Mouse (Mus musculus) left cerebral cortex, postnatal 36 days (tissue): ENCODE results near the gene Telo2. TPM values are rescaled to one million over a fixed set of nuclear protein-coding genes. Genes with fewer than 3 reads are reported as not detected.

Experiments used
- DNase-seq, 2 experiments: peaks; one replicate each; pipeline ENCODE4 v3.0.0; 2021 to 2022; ENCODE audit warnings: low spot score in 2 of 2, mixed read lengths in 1 of 2
- intact Hi-C: fragments of 180-260 bp; cut with DNase I; formaldehyde crosslinking; loops from one replicate; pipeline ENCODE4 v1.15.1; 2025
- total RNA-seq, 2 experiments: library from RNA; stranded (reverse); gene quantifications; 2 replicates each; pipeline ENCODE4 v1.2.3; 2021

Telo2 gene
- total RNA-seq, 2 experiments from 2014 or later = 24.3 to 30.0 TPM

DNA sequence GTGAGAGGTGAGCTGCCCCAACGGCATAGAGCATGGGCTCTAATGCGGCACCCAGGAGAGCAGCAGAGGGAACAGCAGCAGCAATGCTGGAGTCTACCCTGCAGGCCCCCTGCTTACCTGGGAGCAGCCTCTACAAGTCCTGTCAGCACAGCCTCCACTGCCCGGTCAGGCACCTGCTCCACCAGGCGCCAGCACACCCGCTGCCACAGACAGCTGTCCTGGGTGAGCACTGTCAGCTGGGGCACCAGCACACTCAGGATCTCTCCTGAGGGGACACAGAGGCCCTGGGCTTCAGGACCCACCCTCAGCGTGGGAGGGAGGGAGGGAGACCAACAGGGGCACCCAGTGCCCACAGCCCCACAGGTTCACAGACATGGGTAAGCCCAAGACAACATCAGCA, 5.2 kb downstream of the Telo2 start:
- no peak for DNase-seq
- intact Hi-C loops = no loop called here

DNA sequence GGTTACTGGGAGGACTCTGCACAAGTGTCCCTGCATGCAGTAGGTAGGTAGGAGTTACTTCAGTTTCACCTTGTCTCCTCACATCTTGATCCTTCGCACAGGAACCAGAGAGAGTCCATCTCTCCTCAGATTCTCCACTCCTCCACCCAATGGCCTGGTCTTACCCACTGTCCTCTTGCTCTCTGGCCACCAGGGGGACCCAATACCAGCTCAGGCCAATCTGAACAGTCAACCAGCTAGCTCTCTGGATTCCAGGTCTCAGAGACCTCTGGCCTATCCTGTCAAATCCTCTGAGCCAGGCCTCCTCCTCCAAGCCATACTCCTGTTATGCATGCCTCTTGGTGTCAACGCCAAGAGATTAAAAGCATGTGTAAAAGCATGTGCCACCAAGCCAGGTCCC, 6.2 kb downstream of the Telo2 start:
- DNase-seq = no peak
- intact Hi-C loops = no loop called here

DNA sequence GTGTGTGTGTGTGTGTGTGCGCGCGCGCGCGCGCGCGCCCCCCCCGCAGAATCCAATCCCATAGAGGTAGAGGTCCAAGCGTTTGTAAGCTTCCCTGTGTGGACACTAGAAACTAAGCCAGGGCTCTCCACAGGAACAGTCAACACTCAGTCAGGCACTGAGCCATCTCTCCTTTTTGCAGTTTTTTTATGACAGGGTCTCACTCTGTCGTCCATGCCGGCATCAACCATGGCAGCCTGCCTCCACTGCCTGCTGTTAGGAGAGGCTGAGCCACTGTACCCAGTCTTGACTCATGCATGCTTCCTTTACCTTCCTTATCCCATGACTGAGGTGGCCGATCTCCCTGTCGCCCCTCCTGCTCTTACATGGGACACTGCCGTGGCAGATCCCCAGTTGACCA, 8.0 kb downstream of the Telo2 start:
- intact Hi-C loops = no loop called here
- DNase-seq = no peak

DNA sequence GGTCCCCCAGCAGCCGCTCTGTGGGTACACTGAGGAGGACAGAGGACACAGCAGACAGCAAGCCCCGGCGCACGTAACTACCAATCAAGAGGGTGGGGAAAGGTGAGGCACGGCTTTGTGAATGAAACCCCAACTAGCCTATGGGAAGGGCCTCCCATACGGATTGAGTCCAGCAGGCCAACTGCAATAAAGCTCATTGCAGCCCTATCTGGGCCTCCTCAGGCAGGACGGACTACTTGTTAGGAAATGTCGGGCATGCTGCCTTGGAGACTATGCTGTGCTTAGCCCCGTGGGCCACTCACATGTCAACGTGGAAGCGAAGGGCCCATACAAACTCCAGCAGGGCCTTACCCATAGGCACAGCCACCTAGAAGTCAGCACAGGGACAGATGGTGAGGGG, 14.4 kb downstream of the Telo2 start:
- no peak for DNase-seq
- intact Hi-C loops = no loop called here

DNA sequence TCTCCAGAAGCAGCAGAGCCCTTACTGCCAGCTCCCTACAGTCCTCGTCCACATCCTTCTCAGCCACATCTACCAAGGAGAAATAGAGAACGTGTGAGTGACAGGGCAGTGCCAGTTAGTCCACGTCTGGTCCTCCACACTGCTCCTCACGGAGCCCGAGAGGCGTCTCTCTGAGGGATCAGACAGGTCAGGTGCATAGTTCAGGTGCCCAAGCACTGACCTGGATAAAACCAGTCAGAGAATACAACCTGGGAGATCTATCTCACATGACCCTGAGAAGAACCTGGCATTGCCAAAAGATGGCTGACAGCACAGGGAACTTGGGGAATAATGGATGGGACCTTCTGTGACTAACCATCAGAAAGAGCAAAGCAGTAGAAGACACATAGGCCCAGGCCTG, 15.7 kb downstream of the Telo2 start:
- intact Hi-C loops = no loop called here
- DNase-seq = no peak

DNA sequence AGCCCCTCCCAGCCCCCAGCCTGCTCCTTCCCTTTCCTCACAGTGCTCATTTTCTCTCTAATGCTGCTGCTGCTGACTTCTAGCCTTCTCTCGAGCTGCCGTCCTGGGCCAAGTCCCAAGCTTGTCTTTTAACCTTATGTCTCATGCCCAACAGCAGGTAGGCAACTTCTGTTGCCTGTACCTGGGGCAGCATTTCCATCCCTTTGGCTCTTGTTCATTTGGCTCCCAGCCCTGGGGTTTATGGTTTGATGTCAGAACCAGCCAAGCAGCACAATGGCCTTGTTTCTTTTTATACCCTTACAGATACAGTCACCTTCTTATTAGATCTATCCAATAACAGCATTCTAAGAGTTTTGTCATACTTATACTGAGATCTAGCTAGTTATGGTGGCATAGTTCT, 19.5 kb downstream of the Telo2 start:
- no peak for DNase-seq
- intact Hi-C loops = no loop called here

DNA sequence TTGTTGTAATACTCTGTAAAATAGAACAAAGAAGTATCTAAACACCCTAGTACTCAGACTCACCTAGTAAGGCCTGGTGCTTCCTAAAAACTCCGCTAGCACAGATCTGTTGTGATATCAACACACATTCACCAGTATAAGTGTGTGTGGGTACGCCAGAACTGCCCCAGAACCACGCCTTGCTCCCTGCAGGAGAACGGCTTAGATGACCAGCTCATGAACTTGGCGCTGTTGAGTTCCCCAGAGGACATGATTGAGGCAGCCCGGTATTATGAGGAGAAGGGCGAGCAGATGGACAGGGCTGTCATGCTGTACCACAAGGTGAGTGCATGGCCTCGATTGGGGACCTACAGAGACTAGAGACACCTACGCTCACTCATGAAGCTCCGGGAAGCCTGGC, 25.3 kb downstream of the Telo2 start:
- intact Hi-C loops = no loop called here
- no peak for DNase-seq

DNA sequence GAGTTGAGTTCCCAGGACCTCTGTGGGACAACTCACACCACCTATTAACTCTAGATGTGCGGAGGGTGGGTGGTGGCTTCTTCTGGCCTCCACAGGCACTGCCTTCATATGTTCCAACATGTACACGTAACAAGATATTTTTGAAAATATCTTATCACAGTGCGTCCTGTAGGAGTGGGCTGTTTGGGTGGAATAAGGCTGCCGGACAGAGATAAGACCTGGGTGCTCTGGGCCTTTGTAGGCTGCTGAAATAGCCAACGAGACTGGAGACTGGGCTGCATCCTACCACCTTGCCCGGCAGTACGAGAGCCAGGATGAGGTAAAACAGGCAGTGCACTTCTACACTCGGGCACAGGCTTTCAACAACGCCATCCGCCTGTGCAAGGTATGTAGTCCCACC, 26.6 kb downstream of the Telo2 start:
- intact Hi-C loops = no loop called here

DNA sequence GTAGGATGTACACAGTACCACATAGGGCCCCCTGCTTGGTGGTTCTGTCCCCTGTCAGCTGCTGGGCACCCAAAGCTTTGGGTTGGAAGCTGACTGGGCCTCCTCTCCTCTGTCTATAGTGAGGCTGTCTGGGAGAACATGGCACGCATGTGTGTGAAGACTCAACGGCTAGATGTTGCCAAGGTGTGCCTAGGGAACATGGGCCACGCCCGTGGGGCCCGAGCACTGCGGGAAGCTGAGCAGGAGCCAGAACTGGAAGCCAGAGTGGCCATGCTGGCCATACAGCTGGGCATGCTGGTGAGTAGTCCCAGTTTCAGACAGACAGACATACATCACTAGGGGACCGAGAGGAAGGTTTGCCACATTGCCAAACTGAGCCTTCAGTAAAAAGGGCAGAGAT, 29.0 kb downstream of the Telo2 start:
- intact Hi-C loops = no loop called here
- no peak for DNase-seq

More for the DNA sequence above, 26.6 kb downstream of the Telo2 start:
- DNase-seq = no peak

DNA sequence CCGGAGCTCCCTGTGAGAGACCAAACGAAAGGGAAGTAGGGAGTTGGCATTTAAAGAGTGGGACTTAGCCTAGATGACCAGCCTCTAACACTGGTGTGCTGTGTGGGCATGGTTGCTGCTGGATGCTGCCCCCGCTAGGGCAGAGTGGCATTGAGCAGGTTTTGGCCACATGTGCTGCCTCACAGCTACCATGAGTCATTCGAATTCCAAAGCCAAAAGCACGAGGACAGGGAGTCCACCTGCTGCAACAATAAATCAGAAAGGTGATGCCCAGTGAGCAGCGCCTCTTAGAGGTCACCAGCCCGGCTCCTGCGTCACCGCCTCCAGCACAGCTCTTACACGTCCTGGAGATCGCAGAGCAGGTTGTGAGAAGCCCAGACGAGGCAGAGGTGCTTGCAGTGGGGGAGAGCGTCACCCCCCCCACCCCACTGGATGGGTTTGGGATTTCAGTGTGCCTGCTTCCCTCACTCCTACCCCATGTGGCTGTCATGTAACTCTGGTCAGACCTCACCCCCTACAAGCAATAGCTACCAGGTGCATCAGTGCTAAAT, 30.9 kb downstream of the Telo2 start:
- no peak for DNase-seq
- intact Hi-C loops = loop anchor here (5.0 kb wide), 1 partner anchor 43 kb away; no protein-coding TSS in a partner anchor

DNA sequence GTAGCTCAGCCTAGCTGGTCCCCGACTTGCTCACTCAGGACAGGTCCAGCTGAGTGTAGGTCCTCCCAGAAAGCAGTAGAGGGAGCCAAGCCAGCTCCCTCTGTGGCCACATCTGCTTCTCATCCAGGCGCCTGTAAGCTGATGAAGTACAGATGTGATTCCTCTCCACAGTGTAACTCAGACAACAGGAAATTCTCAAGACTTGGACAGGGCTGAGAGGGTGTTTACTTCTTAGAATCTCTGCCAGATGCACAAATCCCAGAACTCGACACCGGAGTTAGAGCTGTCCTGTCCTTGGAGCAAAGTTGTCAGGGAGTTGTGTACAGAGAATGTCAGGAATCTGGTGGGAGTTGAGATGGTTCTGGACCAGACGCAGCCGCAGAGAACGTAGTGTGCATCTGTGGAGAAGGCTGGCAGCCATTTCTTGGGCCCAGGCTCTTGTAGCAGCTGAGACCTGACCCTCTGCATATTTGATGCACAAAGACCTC, 32.3 kb downstream of the Telo2 start, which contains the start of gene Tmem204:
Tmem204 (minus strand) TSS at position 148 of the 488 bp plus-strand sequence.
- intact Hi-C loops = loop anchor here (5.0 kb wide), 1 partner anchor 41 kb away; no protein-coding TSS in a partner anchor
- no peak for DNase-seq

DNA sequence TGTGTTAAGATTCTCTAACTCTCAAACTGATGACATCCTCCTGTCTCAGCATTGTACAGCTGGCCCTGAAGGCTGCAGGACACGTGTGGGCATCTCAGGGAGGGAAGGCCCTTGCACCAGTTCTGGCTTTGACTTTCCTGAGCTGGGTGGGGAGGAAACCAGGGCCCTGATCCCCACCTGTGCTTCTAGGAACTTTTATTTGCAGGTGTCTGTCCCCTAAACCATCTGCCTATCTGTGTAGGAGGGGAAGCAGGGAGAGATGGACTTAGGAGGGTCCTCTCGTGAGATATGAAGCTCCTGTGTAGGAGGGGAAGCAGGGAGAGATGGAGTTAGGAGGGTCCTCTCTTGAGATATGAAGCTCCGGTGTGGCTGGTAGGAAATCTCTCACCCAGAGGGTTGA, 32.9 kb downstream of the Telo2 start:
- intact Hi-C loops = loop anchor here (5.0 kb wide), 1 partner anchor 41 kb away; no protein-coding TSS in a partner anchor
- no peak for DNase-seq

DNA sequence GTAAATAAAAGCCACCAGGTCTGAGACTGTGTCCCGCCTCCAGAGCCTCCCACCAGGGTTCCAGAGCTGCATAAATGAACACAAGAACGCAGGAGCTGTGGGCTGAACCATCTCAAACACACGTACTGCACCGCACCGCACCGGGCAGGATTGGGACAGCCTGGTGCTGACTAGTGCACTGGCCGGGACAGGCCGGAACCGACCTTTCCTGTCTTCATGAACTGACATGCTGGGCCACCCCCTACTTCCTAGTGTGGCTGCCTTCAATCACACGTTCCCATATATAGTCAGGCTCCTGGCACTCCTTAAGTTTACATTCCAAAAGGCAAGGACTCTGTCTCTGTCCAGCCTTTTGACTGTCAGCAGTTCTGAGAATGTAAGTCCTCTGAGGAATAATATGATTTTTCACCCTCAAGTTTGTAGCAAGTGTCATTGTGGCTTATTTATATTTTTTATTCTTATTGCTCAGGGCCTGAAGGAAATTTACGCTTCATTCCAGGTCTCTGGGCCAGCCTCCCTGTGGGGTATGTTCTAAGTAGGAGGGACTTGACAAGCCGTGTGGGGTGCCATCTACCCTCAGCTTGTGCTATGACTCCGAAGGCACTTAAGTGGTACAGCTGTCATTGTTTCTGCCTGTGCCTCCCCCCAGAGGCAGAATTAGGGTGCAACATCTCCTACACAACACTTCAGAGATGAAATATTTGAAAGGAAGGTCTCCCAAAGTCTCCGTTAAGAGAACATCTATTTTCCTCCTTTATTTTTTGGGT, 33.5 kb downstream of the Telo2 start:
- DNase-seq = no peak
- intact Hi-C loops = loop anchor here (5.0 kb wide), 1 partner anchor 40 kb away; no protein-coding TSS in a partner anchor

DNA sequence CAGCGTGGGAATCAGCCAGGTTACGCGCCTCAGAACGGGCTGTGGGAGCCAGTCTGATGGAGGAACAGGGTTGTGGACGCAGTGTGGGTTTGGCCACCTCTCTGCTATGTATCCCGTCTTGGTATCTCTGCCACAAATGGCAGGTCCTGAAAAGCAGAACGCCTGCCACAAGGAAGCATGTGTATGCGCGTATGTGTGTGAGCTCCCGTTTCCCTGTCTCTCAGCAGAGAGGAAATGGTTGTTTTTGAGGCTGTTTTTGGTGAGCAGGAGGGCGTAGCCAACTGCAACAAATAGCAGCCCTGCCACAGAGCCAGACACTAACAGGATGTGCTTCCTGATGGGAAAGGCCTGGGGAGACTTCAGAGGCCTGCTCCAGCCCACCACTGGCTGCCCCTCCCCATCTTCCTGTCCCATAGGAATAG, 34.8 kb downstream of the Telo2 start:
- intact Hi-C loops = loop anchor here (5.0 kb wide), 1 partner anchor 39 kb away; no protein-coding TSS in a partner anchor
- no peak for DNase-seq

DNA sequence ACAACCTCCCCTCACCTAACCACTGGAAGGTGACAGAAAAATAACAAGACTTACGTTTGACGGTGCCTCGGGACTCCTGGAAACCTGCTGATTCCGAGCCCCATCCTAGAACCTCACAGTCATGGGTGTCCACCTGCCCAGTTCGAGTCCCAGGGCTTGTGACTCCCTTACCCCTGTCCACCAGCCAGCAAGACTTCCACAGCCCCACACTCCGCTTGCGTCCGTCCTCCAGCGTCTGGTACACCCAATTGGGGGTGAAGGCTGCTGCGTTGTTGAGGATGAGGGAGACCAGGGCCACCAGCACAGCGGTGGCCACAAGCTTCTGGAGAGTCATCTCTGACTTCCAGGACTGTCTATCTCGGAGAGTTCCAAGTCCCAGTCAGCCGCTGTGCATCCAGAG, 35.6 kb downstream of the Telo2 start:
- DNase-seq = no peak
- intact Hi-C loops = loop anchor here (5.0 kb wide), 1 partner anchor 38 kb away; no protein-coding TSS in a partner anchor

DNA sequence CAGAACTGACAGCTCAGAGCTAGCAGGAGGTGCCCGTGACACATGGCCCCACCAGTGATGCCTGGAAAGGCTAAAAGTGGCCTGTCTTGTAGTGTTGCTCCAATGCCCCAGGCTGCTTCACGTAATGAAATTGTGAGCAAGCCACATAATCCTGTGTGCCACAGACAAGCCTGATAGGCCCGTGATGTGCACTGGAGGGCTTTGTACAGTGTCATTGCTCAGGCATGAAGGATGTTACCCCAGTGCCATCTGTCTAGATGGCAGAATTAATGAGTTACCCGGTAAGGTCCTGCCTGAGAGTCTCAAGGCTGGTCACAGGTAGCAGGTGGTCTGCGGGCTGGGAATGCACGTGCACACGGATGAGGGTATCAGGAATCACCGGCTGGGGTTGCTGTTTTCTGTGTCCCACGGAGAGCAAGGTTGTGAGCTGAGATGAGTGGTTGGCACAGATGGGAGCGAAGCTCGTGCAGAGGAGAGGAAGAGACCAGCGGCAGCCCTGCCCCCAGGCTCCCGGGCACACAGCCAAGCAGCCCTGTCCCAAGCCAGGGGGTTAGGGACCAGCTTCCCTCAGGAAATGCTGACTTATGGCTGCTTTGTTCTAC, 37.9 kb downstream of the Telo2 start:
- DNase-seq = peak; percentile 38 to 40
- intact Hi-C loops = no loop called here

DNA sequence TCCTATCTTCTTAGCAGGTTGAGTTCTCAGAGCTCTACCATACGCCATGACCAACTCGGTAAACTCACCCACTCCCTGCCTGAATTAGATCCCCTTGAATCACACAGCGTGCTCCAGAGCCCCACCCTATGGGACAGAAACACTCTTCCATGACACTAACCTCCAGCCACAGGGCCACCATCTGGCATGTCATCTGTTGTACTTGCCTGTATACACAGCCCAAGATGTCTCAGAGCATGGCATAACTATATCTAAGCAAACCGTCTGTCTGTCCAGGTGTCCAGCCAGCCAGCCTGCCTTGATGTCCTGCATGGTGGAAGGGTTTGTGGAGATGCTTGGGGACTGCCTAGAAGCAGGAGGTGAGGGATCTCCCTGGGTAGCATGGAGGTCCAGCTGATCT, 38.9 kb downstream of the Telo2 start:
- intact Hi-C loops = no loop called here
- no peak for DNase-seq

DNA sequence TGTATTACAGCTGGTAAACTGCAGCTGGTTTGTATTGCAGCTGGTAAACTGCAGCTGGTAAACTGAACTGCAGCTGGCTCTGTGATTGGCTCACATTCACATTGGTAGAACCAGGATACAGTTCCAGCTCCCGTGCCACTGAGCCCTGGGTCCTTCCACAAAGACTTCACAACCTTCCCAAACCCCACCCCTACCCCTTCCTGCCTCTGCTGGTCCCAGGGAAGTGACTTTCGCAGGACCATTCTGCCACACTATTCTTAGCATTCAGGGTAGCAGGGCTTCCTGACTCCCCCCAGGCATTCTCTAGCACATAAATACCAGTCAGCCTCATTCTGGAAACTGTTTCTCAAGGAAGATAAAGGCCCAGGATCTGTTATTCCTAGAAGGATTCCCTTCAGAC, 47.1 kb downstream of the Telo2 start:
- intact Hi-C loops = no loop called here
- no peak for DNase-seq

DNA sequence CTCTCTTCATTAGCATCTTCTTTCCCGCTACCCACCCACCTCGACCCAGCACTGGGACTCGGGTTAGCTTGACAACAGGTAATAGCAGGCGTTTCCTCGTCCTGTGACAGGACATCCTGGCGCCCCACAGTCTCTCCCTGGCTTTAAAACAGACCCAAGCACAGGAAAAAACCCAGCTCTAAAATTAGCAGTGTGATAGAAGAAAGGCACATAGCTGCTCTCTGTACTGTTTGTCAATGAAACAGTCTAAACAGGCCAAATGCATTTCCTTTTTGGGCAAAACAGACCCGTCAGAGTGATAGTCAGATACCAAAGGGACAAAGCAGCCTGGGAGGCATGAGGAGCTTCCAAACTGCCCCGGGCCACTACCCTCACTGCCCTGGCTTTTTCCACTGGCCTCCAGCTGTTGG, 48.3 kb downstream of the Telo2 start:
- intact Hi-C loops = no loop called here
- no peak for DNase-seq

DNA sequence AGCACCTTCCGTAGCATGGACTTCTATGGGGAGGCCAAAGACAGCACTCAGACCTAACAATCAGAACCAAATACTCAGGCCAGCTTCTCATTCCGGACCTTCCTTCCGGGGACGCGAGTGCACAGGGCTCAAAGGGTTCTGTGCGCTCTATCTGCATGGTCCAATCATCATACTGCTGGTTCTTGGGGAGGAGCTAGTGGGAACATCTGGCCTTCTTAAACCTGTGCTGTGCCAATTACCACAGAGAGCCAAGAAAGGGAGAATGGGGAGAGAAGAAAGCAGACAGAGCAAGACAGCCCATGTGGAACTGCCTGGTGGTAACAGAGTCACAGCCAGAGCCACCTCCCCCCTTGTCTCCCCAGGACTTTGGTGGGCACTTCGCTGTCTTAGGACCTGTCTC, 49.2 kb downstream of the Telo2 start:
- intact Hi-C loops = no loop called here
- no peak for DNase-seq

DNA sequence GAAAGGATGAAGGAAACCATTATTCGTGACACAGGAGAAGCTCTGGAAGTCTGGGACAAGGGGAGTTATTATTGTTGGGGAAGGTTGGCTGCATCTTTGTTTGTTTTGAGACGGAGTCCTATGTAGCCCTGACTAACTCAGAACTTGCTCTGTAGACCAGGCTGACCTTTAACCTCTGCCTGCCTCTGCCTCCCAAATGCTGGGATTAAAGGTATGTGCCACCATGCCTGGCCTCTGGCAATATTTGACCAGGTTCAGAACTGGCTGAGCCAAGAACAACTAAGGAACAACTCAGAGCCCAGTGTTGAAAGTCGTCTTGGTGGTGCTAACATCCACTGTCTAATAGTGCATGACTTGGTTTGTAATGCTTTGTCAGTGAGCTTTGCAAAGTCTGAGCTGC, 50.6 kb downstream of the Telo2 start:
- DNase-seq = no peak
- intact Hi-C loops = no loop called here
